Mouse (Mus musculus): ENCODE results near the gene Plxnc1. TPM values are rescaled to one million over a fixed set of nuclear protein-coding genes. Genes with fewer than 3 reads are reported as not detected.

Gene Plxnc1
- polyA plus RNA-seq, 1 experiment from 2014 or later: 0.48 TPM

GRCm38 (mm10) chr10:94943401-94943845 lies 1.2 kb downstream of the Plxnc1 start:
- H3K27me3 ChIP-seq (ENCODE audit: low read depth, poor library complexity, severe bottlenecking): peaks cover 81% of the 10 kb centered on the region
- peak overlapping the region; percentile 79 for H3K4me3 ChIP-seq
- peak; percentile 68 for DNase-seq (ENCODE audit: low spot score)
- no peaks in the 10 kb centered on the region for H3K9me3 ChIP-seq (replicated peaks)
- under 1% methylated on average over 26 of the region's 26 CpGs for WGBS
- peak overlapping the region; percentile 54; the same call in 1 of the 2 replicates for H3K27ac ChIP-seq
- peaks cover 41% of the 10 kb centered on the region for H3K4me1 ChIP-seq
- no peaks in the 10 kb centered on the region for H3K36me3 ChIP-seq

DNA sequence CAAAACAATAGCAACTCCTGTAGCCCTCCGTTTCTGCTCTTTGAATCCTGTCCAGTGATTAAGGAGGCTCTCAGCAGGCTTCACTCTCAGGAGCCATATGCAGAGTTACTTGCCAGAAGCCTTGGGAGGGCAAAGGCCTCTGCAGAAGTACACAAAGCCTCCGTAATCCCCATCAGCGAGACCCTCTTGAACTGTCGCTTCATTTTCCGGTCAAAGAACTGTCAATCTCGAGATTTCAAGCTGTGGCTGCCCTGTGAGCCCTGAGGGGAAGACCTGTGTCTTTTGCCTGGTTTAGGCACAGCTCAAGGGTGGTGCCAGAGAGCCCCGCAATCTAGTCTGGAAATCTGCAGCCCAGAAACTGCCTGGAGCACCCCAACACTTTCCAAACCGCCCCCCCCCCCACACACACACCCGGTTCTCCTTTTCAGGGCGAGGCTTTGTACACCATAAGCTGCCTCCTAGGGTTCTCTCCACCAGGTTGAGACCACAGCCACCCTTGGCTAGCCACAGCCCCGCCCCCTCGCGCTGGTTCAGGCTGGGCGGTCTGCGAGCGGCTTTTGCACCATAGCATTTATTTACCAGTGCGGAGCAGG lies 2.1 kb downstream of the Plxnc1 start:
- no peak overlapping the region; the same call in 1 of the 2 replicates for H3K27ac ChIP-seq
- no peaks in the 10 kb centered on the region for H3K36me3 ChIP-seq
- peaks cover 41% of the 10 kb centered on the region for H3K4me1 ChIP-seq
- H3K27me3 ChIP-seq (ENCODE audit: low read depth, poor library complexity, severe bottlenecking): peaks cover 80% of the 10 kb centered on the region
- H3K9me3 ChIP-seq (replicated peaks): no peaks in the 10 kb centered on the region
- peak; percentile 64 for DNase-seq (ENCODE audit: low spot score)
- under 1% methylated on average over 17 of the region's 17 CpGs for WGBS
- H3K4me3 ChIP-seq: peak overlapping the region; percentile 79

GRCm38 (mm10) chr10:94941551-94941950 lies 3.1 kb downstream of the Plxnc1 start:
- no peak for DNase-seq (ENCODE audit: low spot score)
- 19% methylated on average over 4 of the region's 4 CpGs for WGBS
- peaks cover 72% of the 10 kb centered on the region for H3K27me3 ChIP-seq (ENCODE audit: low read depth, poor library complexity, severe bottlenecking)

GRCm38 (mm10) chr10:94940786-94941185 lies 3.8 kb downstream of the Plxnc1 start:
- H3K36me3 ChIP-seq: no peaks in the 10 kb centered on the region
- 34% methylated on average over 7 of the region's 7 CpGs for WGBS
- peaks cover 64% of the 10 kb centered on the region for H3K27me3 ChIP-seq (ENCODE audit: low read depth, poor library complexity, severe bottlenecking)
- H3K4me3 ChIP-seq: no peak overlapping the region
- H3K9me3 ChIP-seq (replicated peaks): no peaks in the 10 kb centered on the region
- H3K27ac ChIP-seq: no peak overlapping the region
- no peak for DNase-seq (ENCODE audit: low spot score)
- H3K4me1 ChIP-seq: peaks cover 40% of the 10 kb centered on the region

More at GRCm38 (mm10) chr10:94941551-94941950, 3.1 kb downstream of the Plxnc1 start:
- no peak overlapping the region for H3K4me3 ChIP-seq
- H3K4me1 ChIP-seq: peaks cover 41% of the 10 kb centered on the region
- no peaks in the 10 kb centered on the region for H3K36me3 ChIP-seq
- no peaks in the 10 kb centered on the region for H3K9me3 ChIP-seq (replicated peaks)
- no peak overlapping the region for H3K27ac ChIP-seq

- no peak overlapping the region for H3K4me3 ChIP-seq
- no peak for DNase-seq (ENCODE audit: low spot score)
- peaks cover 33% of the 10 kb centered on the region for H3K4me1 ChIP-seq
These were observed 4.6 kb downstream of the Plxnc1 start for GRCm38 (mm10) chr10:94940061-94940460.

DNA sequence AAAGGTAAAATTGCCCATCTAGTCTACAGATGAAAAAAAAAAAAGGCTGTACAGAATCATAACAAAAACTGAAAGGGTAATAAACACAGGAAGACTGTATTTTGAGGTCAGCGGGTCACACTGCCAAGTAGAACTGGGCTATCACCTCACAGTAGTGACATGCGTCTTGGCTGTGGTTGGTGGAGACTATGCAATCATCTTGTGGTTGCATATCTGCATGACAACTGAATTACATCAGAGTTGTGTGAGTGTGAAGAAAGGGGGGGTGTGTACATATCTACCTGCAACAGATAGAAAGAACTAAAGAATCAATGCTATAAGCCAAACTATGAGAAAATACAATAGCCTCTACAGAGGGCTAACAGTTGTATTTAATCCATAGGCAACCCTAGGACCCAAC lies 5.7 kb downstream of the Plxnc1 start:
- H3K36me3 ChIP-seq: no peaks in the 10 kb centered on the region
- 98% methylated on average over 2 of the region's 2 CpGs for WGBS

More at GRCm38 (mm10) chr10:94940061-94940460, 4.6 kb downstream of the Plxnc1 start:
- H3K9me3 ChIP-seq (replicated peaks): no peaks in the 10 kb centered on the region
- WGBS: 47% methylated on average over 2 of the region's 2 CpGs
- H3K27ac ChIP-seq: no peak overlapping the region
- H3K36me3 ChIP-seq: no peaks in the 10 kb centered on the region
- H3K27me3 ChIP-seq (ENCODE audit: low read depth, poor library complexity, severe bottlenecking): peaks cover 57% of the 10 kb centered on the region

DNA sequence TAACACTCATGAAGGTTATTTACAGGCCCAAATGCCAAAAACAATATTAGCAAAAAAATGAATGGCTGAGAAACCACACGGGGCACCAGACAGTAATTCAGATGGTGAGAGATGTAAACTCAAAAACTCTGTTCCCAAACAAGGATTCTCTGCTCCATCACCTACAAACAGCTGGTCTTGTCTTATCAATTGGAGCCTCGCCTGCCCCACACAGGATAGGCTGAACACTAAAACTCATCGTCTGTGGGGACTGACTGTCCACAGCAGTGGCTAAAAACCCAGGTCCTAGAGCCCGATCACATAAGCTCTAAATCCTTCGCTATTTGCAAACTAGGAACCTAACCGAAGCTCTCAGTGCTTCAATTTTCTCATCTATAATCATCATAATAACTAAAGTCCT lies 6.3 kb downstream of the Plxnc1 start:
- 94% methylated on average over 6 of the region's 6 CpGs for WGBS
- no peaks in the 10 kb centered on the region for H3K9me3 ChIP-seq (replicated peaks)
- H3K36me3 ChIP-seq: no peaks in the 10 kb centered on the region
- H3K4me1 ChIP-seq: peaks cover 16% of the 10 kb centered on the region
- H3K4me3 ChIP-seq: no peak overlapping the region
- peaks cover 40% of the 10 kb centered on the region for H3K27me3 ChIP-seq (ENCODE audit: low read depth, poor library complexity, severe bottlenecking)
- H3K27ac ChIP-seq: no peak overlapping the region
- no peak for DNase-seq (ENCODE audit: low spot score)

More for the DNA sequence above, 5.7 kb downstream of the Plxnc1 start:
- DNase-seq (ENCODE audit: low spot score): no peak
- Histone ChIP-seq H3K4me1 (peaks cover 22% of the 10 kb centered on the region), H3K27me3 (ENCODE audit: low read depth, poor library complexity, severe bottlenecking) (peaks cover 45% of the 10 kb centered on the region), H3K27ac (no peak overlapping the region), H3K4me3 (no peak overlapping the region), H3K9me3 (replicated peaks) (no peaks in the 10 kb centered on the region)

- H3K36me3 ChIP-seq: no peaks in the 10 kb centered on the region
- peaks cover 3% of the 10 kb centered on the region; the same call in 1 of the 2 replicates for H3K4me1 ChIP-seq
- no peak overlapping the region for H3K27ac ChIP-seq
- DNase-seq (ENCODE audit: low spot score): no peak
- 86% methylated on average over 4 of the region's 4 CpGs for WGBS
- no peaks in the 10 kb centered on the region for H3K9me3 ChIP-seq (replicated peaks)
- no peak overlapping the region for H3K4me3 ChIP-seq
- H3K27me3 ChIP-seq (ENCODE audit: low read depth, poor library complexity, severe bottlenecking): peaks cover 9% of the 10 kb centered on the region
These were observed 9.4 kb downstream of the Plxnc1 start for GRCm38 (mm10) chr10:94935270-94935669.

DNA sequence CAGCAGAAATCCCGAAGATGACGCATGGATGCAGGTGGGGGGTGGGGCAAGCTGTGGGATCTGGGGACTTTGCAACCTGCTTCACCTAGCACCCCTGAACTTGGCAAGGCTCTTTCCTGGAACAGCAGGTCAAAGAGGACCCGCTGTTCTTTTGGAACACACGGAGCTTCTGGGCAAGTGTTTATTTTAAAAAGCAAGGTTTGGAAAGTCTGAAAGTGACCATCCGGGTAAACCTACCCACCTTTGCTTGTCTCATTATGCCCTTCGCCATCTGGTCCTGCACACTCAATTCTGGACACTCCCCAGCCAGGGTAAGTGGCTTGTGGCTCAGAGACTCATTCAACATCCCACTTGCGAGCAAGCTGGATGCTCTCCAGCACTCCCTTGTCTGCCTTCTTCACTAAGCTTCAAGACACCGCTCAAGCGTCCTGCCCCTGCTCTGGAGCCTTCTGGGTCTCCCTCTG lies 10.5 kb downstream of the Plxnc1 start:
- DNase-seq (ENCODE audit: low spot score): no peak
- H3K4me1 ChIP-seq: no peaks in the 10 kb centered on the region
- no peaks in the 10 kb centered on the region; the same call in 1 of the 2 replicates for H3K27me3 ChIP-seq (ENCODE audit: low read depth, poor library complexity, severe bottlenecking)
- no peaks in the 10 kb centered on the region for H3K36me3 ChIP-seq
- H3K9me3 ChIP-seq (replicated peaks): no peaks in the 10 kb centered on the region
- WGBS: 90% methylated on average over 9 of the region's 9 CpGs
- no peak overlapping the region for H3K27ac ChIP-seq
- H3K4me3 ChIP-seq: no peak overlapping the region

DNA sequence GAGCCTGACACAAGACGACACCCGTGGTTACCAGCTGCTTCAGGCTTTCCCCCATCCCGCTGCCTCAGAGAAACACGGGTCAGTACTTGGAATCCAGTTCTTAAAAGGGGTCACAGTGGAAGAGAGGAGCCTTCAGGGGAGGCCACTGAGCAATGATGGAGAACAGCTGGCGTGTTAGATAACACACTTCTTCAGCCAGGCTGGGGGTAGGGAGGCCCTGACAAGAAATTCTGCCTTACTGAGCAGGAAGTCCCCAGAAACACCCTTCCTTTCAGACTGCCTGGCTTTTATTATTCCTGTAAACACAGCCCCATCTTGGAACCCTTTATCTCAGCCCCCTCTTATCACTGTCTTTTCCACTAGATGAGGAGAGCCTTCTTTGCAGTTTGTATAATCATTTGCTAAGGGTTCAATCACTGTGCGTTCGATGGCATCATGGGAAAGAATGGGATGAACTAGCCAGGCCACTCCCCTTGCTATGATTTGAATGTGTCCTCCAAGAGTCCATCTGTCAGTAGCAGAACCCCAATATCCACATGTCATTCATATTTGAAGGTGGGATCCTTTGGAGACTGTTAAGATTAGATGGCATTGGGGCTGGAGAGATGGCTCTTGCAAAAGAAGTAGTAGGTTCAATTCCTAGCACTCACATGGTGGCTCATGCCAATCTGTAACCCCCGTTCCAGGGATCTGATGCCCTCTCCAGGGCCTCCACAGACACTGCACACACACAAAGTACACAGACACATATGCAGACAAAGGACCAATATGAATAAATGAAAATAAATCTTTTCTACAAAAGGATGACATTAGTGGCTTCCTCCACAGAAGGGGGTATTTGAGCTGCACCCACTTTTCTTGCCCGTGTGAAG lies 12.4 kb downstream of the Plxnc1 start:
- DNase-seq (ENCODE audit: low spot score): no peak
- H3K4me1 ChIP-seq: no peaks in the 10 kb centered on the region
- WGBS: 72% methylated on average over 9 of the region's 9 CpGs
- H3K4me3 ChIP-seq: no peak overlapping the region
- H3K27me3 ChIP-seq (ENCODE audit: low read depth, poor library complexity, severe bottlenecking): no peaks in the 10 kb centered on the region
- no peaks in the 10 kb centered on the region for H3K36me3 ChIP-seq
- H3K9me3 ChIP-seq (replicated peaks): no peaks in the 10 kb centered on the region
- H3K27ac ChIP-seq: no peak overlapping the region

GRCm38 (mm10) chr10:94928164-94928563 lies 16.5 kb downstream of the Plxnc1 start:
- no peak overlapping the region for H3K27ac ChIP-seq
- no peaks in the 10 kb centered on the region for H3K9me3 ChIP-seq (replicated peaks)
- peaks cover 5% of the 10 kb centered on the region; the same call in 1 of the 2 replicates for H3K4me1 ChIP-seq
- no peaks in the 10 kb centered on the region for H3K36me3 ChIP-seq
- DNase-seq (ENCODE audit: low spot score): no peak
- no peaks in the 10 kb centered on the region for H3K27me3 ChIP-seq (ENCODE audit: low read depth, poor library complexity, severe bottlenecking)
- WGBS: 91% methylated on average over 4 of the region's 4 CpGs
- no peak overlapping the region for H3K4me3 ChIP-seq

DNA sequence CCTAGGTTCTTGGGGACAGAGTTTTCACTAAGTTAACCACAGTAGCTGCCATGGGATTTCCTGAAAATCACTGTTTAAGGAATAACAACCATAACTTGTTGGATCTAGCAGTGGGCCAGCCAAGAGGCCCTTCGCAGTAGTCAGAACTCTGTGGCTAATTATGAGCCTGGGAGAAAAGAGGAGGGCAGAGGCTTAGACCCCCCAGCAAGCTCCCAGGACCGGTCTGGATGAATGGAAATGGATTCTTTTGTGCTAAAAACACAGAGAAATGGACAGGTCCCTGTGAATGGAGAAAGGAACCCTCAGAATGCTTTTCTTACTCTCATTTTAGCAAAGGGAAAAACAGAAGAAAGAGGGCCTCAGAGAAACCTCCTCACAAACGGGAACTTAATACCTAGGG lies 18.3 kb downstream of the Plxnc1 start:
- no peak overlapping the region for H3K4me3 ChIP-seq
- H3K27me3 ChIP-seq (ENCODE audit: low read depth, poor library complexity, severe bottlenecking): no peaks in the 10 kb centered on the region
- no peak for DNase-seq (ENCODE audit: low spot score)
- peaks cover 18% of the 10 kb centered on the region for H3K4me1 ChIP-seq
- no peaks in the 10 kb centered on the region for H3K36me3 ChIP-seq
- H3K27ac ChIP-seq: no peak overlapping the region
- 79% methylated on average over 3 of the region's 3 CpGs for WGBS
- no peaks in the 10 kb centered on the region for H3K9me3 ChIP-seq (replicated peaks)

DNA sequence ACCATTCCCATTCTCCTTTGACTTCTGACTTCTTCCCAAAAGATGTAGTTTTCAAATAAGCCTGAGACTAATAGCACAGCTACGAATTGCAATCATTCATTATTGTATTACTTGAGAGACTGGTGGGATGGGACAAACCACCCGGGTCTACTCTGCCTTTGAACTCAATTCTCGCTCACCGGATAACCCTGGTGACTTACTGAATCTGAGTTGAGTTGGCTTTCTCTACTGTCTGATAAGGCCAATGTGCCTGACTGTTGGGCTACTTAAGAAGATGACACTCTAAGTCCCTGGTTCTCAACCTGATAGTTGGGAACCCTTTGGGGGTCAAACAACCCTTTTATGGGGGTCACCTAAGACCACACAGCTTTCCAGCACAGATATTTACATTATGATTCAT lies 19.8 kb downstream of the Plxnc1 start:
- Histone ChIP-seq H3K36me3 (no peaks in the 10 kb centered on the region), H3K27ac (no peak overlapping the region), H3K4me1 (peaks cover 22% of the 10 kb centered on the region), H3K27me3 (ENCODE audit: low read depth, poor library complexity, severe bottlenecking) (no peaks in the 10 kb centered on the region), H3K4me3 (no peak overlapping the region), H3K9me3 (replicated peaks) (no peaks in the 10 kb centered on the region)
- no peak for DNase-seq (ENCODE audit: low spot score)
- 91% methylated on average over 4 of the region's 4 CpGs for WGBS

Data from limb, embryonic 10.5 days (tissue).